Mouse (Mus musculus): Measurements from ENCODE around the gene Smtnl2. TPM values are rescaled to one million over a fixed set of nuclear protein-coding genes. Genes with fewer than 3 reads are reported as not detected.

Smtnl2 gene
- polyA plus RNA-seq, 1 experiment from 2014 or later: 15.7 TPM

DNA sequence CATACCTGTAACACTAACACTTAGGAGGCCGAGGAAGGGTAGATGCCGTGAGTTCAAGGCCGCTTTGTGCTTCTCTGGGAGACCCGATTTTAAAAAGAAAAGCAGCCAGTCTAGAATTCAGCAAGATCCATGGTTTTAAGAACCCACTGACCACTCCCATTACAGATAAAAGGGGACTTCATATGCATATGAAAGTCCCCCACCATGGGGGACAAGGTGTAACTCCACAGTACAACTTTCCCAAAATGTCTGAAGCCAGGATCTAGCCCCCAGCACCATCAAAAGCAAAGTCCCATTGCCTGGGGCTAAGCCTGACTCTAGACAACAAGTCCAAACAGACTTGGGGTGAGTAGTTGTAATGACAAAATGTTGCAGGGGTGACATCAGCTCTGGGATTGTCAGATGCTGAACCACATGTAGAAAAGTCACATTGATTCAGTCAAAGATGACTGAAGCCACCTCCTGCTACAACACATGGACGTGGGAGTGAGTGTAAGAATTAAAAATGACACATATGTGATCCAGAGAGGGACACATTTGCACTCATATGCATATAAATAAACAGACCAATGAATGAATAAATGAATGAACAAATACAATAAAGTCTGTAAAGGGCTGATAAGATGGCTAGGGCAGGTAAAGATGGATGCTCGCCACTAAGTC is 9.1 kb upstream of the Smtnl2 start:
- Histone ChIP-seq H3K27ac (no peak overlapping the region), H3K9me3 (no peaks in the 10 kb centered on the region), H3K27me3 (replicated peaks) (no peaks in the 10 kb centered on the region), H3K36me3 (no peaks in the 10 kb centered on the region), H3K4me2 (replicated peaks) (no peak overlapping the region), H3K4me1 (peaks cover 6% of the 10 kb centered on the region), H3K4me3 (no peak overlapping the region), H3K9ac (no peak overlapping the region)
- no peak for ATAC-seq (ENCODE audit: low FRiP score, low read depth)
- WGBS: 82% methylated on average over 6 of the region's 6 CpGs

DNA sequence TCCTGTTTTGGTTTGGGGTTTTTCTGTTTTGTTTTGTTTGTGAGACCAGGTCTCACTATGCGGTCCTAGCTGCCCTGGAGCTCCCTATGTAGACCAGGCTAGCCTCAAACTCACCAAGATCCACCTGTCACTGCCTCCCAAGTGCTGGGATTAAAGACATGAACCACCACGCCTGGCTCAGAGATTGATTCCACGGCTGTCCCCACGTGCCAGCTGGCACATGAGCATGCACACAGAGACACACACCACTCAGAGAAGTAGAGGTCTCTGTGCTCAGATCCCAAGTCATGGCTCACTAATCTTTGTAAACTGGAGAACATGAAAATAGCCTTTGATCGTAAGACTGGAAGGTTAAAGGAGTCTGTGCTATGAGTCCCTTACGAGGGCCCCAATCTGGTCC is 7.5 kb upstream of the Smtnl2 start:
- Histone ChIP-seq H3K4me3 (no peak overlapping the region), H3K4me1 (peaks cover 6% of the 10 kb centered on the region), H3K9ac (no peak overlapping the region), H3K27me3 (replicated peaks) (no peaks in the 10 kb centered on the region), H3K36me3 (no peaks in the 10 kb centered on the region), H3K27ac (no peak overlapping the region), H3K4me2 (replicated peaks) (no peak overlapping the region), H3K9me3 (no peaks in the 10 kb centered on the region)
- 88% methylated on average over 6 of the region's 6 CpGs for WGBS
- no peak for ATAC-seq (ENCODE audit: low FRiP score, low read depth)

DNA sequence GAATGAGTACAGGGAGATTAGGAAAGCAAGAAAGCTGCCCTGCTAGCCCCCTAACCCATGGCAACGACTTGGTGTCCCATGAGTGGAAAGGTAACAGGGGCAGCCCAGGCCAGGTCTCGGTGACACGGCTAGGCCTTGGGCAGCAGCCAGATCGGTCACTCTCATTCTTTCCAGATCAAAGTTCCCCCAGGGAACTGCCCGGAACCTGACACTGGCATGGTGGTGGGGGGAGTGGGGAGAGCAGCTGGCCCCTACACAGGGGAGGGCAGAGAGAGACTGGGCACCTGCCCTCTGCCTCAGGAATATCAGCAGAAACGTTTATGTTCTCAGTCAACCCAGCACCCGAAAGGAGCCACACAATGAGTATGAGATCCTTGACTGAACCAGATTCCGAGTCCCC is 6.7 kb upstream of the Smtnl2 start:
- no peak for ATAC-seq (ENCODE audit: low FRiP score, low read depth)
- Histone ChIP-seq H3K9me3 (no peaks in the 10 kb centered on the region), H3K36me3 (no peaks in the 10 kb centered on the region), H3K27me3 (replicated peaks) (no peaks in the 10 kb centered on the region), H3K9ac (no peak overlapping the region), H3K4me2 (replicated peaks) (no peak overlapping the region), H3K4me1 (peaks cover 6% of the 10 kb centered on the region), H3K27ac (no peak overlapping the region), H3K4me3 (no peak overlapping the region)
- 47% methylated on average over 8 of the region's 8 CpGs for WGBS

DNA sequence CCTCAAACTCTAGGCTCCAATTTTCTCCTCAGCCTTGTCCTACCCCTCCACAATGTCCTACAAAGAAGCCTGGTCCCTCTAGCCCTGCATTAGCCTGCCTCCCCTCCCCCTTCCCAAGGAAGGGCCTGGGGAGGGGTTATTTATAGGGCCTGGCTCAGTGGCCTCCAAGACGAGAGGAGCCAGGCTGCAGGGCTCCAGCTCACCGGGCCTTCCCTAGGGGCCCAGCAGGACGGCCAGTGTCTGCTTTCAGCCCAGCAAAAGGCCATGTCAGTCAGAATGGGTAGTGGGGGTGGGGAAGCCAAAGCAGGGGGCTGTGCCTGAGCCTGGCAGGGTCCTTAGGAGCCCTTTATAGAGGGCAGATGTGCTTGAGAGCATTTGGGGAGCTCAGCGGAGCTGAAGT is 5.9 kb upstream of the Smtnl2 start:
- no peak for ATAC-seq (ENCODE audit: low FRiP score, low read depth)

DNA sequence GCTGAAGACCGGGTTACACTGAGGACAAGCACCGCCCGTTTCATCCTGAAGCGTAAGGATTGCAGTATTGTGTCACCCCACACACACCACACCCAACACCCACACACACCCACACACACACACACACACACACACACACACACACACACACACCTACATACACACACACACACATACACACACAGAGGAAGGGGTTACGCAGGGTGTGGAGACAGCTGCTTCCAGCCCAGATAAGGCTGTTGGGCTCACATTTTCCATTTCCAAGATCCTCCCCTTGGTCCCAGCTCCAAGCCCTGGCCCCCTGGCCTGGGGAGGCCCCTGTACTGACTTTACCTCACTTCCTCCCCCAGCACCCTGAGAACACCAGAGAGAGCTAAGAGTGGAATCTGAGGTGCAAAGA is 5.2 kb upstream of the Smtnl2 start:
- no peak overlapping the region for H3K4me3 ChIP-seq
- peaks cover 4% of the 10 kb centered on the region; the same call in 1 of the 2 replicates for H3K27me3 ChIP-seq (replicated peaks)
- ATAC-seq (ENCODE audit: low FRiP score, low read depth): no peak
- H3K36me3 ChIP-seq: no peaks in the 10 kb centered on the region
- H3K4me2 ChIP-seq (replicated peaks): no peak overlapping the region
- no peak overlapping the region for H3K27ac ChIP-seq
- H3K4me1 ChIP-seq: peaks cover 8% of the 10 kb centered on the region
- no peaks in the 10 kb centered on the region for H3K9me3 ChIP-seq
- WGBS: 88% methylated on average over 5 of the region's 5 CpGs
- no peak overlapping the region for H3K9ac ChIP-seq

More for the DNA sequence above, 5.9 kb upstream of the Smtnl2 start:
- Histone ChIP-seq H3K4me2 (replicated peaks) (no peak overlapping the region), H3K4me1 (peaks cover 6% of the 10 kb centered on the region), H3K9ac (no peak overlapping the region), H3K27me3 (replicated peaks) (no peaks in the 10 kb centered on the region), H3K36me3 (no peaks in the 10 kb centered on the region), H3K4me3 (no peak overlapping the region), H3K27ac (no peak overlapping the region), H3K9me3 (no peaks in the 10 kb centered on the region)
- WGBS: under 1% methylated on average over 4 of the region's 4 CpGs

DNA sequence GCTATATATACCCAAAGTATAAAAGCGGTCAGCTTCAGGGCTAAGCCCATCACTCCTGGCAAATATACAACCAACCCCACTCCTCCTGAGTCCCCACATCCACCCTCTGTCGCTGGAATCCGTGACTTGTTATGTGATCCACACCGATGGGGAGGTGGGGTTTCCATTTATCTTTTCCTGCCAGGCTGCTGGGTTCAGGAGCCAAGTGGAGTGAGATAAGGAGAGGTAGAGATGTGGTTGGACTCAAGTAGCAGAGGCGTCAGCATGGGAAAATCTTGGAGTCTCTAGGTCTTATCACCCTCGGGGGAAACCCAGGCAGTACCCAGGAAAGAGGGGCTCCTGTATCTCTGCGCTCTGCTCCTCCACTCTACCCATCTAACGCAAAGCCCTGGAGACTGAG is 3.6 kb upstream of the Smtnl2 start:
- no peak overlapping the region for H3K4me3 ChIP-seq
- 85% methylated on average over 8 of the region's 8 CpGs for WGBS
- no peak overlapping the region for H3K9ac ChIP-seq
- peaks cover 17% of the 10 kb centered on the region for H3K27me3 ChIP-seq (replicated peaks)
- ATAC-seq (ENCODE audit: low FRiP score, low read depth): no peak
- peaks cover 23% of the 10 kb centered on the region for H3K4me1 ChIP-seq
- no peaks in the 10 kb centered on the region for H3K9me3 ChIP-seq
- H3K36me3 ChIP-seq: no peaks in the 10 kb centered on the region
- no peak overlapping the region for H3K4me2 ChIP-seq (replicated peaks)
- H3K27ac ChIP-seq: no peak overlapping the region

DNA sequence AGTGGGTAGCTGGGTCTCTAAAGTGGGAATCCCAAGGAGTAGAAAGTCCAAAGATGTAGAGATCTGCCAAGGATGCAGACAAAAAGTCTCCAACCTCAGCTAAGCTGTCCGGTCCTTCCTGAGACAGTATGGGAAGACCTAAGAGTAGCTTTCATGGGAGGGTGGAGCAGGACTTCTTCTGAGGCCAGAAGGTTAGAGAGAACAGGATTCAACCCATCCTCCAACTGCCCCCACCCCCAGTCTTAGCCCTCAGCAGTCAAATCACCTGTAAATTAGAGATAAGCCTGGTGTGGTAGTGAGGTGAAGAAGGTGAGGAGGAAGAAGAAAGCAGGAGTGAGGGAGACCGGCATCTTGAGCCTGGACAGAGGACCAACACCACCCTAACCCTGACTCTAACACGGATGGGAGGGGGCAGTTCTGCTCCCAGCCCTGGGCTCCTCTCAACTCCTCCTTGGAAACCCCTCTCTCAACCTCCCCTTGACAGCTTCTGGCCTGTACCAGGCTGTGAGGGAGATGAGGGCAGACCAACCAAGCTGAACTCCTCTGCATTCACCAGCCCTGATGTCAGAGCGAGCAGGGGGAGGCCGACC is 2.2 kb upstream of the Smtnl2 start:
- H3K4me1 ChIP-seq: peaks cover 25% of the 10 kb centered on the region
- no peak overlapping the region for H3K9ac ChIP-seq
- no peak overlapping the region for H3K27ac ChIP-seq
- H3K4me3 ChIP-seq: no peak overlapping the region
- ATAC-seq (ENCODE audit: low FRiP score, low read depth): no peak
- H3K27me3 ChIP-seq (replicated peaks): peaks cover 31% of the 10 kb centered on the region
- H3K36me3 ChIP-seq: no peaks in the 10 kb centered on the region
- no peak overlapping the region for H3K4me2 ChIP-seq (replicated peaks)
- no peaks in the 10 kb centered on the region for H3K9me3 ChIP-seq
- WGBS: 69% methylated on average over 5 of the region's 5 CpGs

DNA sequence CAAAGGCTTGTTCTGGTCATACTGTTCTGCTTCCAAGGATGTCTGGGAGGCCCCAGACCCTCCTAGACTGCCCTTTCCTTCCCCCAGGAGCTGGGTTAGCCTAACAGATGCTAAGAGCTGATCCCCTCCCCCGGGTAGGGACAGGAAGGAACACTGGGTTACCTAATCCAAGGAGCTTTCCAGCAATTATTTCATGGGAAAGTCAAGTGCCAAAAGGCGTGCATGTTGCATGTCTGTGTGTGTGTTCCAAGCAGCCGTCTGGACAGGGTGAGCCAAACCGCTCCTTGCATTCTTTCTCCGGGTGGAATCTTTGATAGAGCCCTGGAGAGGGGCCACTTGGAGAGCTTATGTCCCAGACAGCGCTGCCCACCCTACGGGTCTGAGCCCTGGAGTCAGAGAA is 1.5 kb upstream of the Smtnl2 start:
- Histone ChIP-seq H3K36me3 (no peaks in the 10 kb centered on the region), H3K9ac (no peak overlapping the region), H3K4me3 (no peak overlapping the region), H3K27me3 (replicated peaks) (peaks cover 32% of the 10 kb centered on the region), H3K27ac (no peak overlapping the region), H3K4me2 (replicated peaks) (no peak overlapping the region), H3K9me3 (no peaks in the 10 kb centered on the region), H3K4me1 (peaks cover 25% of the 10 kb centered on the region)
- ATAC-seq (ENCODE audit: low FRiP score, low read depth): no peak
- WGBS: 76% methylated on average over 7 of the region's 7 CpGs

DNA sequence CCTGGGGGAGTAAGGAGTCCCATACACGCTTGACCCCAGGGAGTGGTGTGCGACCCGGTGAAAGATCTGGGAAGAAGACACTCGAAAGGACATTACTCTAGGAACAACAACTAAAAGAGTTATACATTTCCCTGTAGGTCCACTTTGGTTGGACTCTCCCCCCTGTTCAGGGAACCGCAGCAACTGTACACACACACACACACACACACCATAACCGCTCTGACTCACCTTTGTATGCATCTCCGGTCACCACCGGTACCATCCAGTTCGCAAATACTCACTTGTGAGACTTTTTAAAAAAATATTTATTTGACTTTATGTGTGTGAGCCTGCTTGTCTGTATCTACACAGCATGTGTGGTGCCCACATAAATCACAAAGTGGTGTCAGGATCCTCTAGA is 432 bp upstream of the Smtnl2 start:
- peaks cover 32% of the 10 kb centered on the region for H3K27me3 ChIP-seq (replicated peaks)
- ATAC-seq (ENCODE audit: low FRiP score, low read depth): no peak; the same call in 1 of the 2 replicates
- H3K9ac ChIP-seq: peak overlapping the region; percentile 67
- H3K9me3 ChIP-seq: no peaks in the 10 kb centered on the region
- WGBS: 32% methylated on average over 9 of the region's 9 CpGs
- peak overlapping the region; percentile 58 for H3K4me3 ChIP-seq
- no peaks in the 10 kb centered on the region for H3K36me3 ChIP-seq
- peak overlapping the region; percentile 99 for H3K4me2 ChIP-seq (replicated peaks)
- H3K27ac ChIP-seq: no peak overlapping the region
- H3K4me1 ChIP-seq: peaks cover 25% of the 10 kb centered on the region

DNA sequence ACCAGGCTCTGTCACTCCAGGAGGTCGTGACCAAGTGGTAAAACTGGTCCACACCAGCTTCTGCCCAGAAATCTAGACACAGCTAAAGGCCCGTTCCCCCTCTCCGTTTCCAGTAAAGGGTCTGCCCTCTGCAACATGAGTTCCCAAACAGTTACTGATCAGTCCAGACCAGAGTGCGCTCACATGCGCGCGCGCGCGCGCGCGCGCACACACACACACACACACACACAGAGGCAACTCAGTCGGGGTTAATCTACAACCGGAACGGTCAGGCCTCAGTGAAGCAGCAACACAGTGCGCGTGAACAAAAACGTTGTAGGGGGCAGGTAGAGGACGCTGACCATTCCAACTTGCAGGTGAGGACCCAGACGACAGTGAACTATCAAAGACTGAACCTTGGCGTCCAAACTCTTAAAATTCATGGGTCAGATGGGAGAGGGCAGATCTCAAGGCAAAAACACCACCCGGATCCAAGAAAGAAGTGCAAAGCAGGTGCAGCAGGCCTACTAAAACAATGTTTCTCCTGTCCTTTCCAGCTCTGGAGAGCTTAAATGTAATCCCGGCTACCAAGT is 906 bp downstream of the Smtnl2 start:
- H3K36me3 ChIP-seq: no peaks in the 10 kb centered on the region
- no peak overlapping the region for H3K27ac ChIP-seq
- WGBS: 0% methylated on average over 25 of the region's 25 CpGs
- H3K4me1 ChIP-seq: peaks cover 25% of the 10 kb centered on the region
- peak overlapping the region; percentile 99 for H3K4me2 ChIP-seq (replicated peaks)
- peak overlapping the region; percentile 67 for H3K9ac ChIP-seq
- H3K9me3 ChIP-seq: no peaks in the 10 kb centered on the region
- peak overlapping the region; percentile 58 for H3K4me3 ChIP-seq
- ATAC-seq (ENCODE audit: low FRiP score, low read depth): peak; percentile 38; the same call in 1 of the 2 replicates
- peaks cover 32% of the 10 kb centered on the region for H3K27me3 ChIP-seq (replicated peaks)

DNA sequence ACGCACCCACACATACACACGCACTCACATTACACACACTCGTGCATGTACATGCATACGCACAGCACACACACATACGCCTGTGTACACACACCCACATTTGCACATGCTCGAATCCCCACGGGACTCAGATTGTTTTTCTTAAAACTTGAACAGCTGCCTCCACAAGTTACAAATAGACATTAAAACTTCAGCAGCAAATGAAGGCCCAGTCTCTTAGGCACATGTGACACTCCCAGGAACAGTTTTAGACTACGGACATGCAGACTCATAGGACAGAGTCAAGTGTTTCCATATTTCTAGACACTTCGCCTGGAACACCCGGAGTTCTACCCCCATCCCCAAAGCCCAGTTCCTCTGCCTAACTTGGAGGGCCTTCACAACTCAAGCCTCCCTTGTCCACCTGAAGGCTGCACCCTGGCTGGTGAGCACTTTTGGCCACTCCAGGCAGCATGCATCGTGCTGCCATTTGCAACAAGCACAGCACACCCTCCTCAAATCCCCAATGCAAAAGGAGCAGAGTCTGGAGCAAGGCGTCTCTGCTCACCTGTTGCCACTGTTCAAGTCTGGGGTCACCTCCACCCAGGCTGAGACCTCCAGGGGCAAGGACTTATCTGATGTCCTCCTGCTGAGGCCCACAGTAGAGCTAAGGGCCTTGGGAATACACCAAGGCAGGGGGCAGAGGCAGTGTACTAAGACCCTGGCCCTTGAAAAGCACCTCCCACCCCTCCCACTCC is 1.7 kb downstream of the Smtnl2 start:
- peaks cover 25% of the 10 kb centered on the region for H3K4me1 ChIP-seq
- no peak overlapping the region for H3K27ac ChIP-seq
- WGBS: 50% methylated on average over 12 of the region's 12 CpGs
- no peaks in the 10 kb centered on the region for H3K9me3 ChIP-seq
- no peak for ATAC-seq (ENCODE audit: low FRiP score, low read depth)
- H3K9ac ChIP-seq: no peak overlapping the region
- H3K4me3 ChIP-seq: peak overlapping the region; percentile 58
- H3K27me3 ChIP-seq (replicated peaks): peaks cover 32% of the 10 kb centered on the region
- H3K4me2 ChIP-seq (replicated peaks): peak overlapping the region; percentile 99
- H3K36me3 ChIP-seq: no peaks in the 10 kb centered on the region

DNA sequence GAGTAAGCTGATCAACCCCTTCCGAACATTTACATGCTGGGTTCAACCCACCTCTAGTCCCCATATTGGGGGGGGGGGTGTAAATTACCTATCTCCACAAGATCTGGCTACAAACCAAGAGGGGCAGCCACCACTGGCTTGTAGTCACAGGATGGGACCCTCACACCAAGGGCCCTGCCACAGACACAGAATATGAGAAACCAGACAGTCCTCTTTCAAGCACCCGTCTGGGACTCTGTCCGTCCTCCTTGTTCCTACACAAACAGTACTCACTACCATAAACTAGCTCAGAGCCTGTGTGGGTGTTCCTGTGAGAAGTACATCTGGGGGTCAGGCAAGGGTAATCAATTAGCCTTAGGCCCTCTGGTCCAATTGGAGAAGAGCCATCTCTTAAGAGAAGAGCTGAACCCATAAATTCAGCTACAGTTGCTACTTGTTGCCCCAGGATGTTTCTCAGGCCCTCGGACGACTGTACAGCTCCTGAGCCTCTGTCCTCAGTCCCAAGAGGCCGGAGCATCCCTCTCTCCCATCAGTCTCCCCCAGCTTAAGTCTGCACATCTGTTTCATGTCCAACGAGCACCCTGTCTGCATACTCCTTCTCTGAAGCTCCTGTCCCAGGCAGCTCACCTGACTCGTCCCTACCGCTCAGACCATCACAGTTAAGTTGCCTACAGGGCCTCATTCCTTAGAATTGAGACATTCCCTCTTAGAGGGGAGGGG is 2.9 kb downstream of the Smtnl2 start:
- Histone ChIP-seq H3K4me3 (no peak overlapping the region), H3K9ac (no peak overlapping the region), H3K9me3 (no peaks in the 10 kb centered on the region), H3K36me3 (no peaks in the 10 kb centered on the region), H3K4me1 (peaks cover 25% of the 10 kb centered on the region), H3K27me3 (replicated peaks) (peaks cover 32% of the 10 kb centered on the region), H3K27ac (no peak overlapping the region), H3K4me2 (replicated peaks) (peak overlapping the region; percentile 99)
- ATAC-seq (ENCODE audit: low FRiP score, low read depth): no peak
- WGBS: 27% methylated on average over 9 of the region's 9 CpGs

Data from neural tube, embryonic 12.5 days (tissue).